Mouse (Mus musculus): ENCODE measurements around the gene Fam114a1.

DNA sequence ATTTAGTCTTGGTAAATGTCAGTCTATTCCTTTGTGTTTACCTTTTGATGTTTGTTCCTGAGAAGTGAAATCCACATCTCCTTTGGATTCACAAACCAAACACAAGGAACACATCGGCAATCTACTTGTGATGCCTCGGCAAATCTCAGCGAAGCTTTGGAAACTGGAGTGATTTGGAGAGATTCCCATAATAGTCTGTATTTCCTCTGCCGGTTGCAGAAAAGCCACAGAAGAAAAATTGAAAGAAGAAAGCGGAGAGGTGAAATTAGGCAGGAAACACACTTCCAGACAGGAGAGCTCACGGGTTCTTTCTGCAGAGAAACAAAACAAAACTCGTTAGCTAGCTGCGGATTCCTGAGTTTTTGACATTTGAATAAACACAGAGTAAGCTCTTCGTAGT, 110.0 kb downstream of the Fam114a1 start:
- no peak for TF ChIP-seq CTCF (IDR thresholded peaks at IDR 0.05; ENCODE audit: low read depth)
- TF ChIP-seq EP300 (IDR thresholded peaks at IDR 0.05; ENCODE audit: low read depth): no peak

All from liver, embryonic 14.5 days (tissue).